Mouse (Mus musculus) kidney, embryonic 15.5 days (tissue): ENCODE data around the gene Usp3. TPM values are rescaled to one million over a fixed set of nuclear protein-coding genes. Genes with fewer than 3 reads are reported as not detected.

Experiments
- ATAC-seq: fragments of 200-750 bp; cut with Nextera tagmentation; replicated peaks from 2 replicates; pipeline ENCODE4 v1.8.0; 2017; ENCODE audit warnings: moderate TSS enrichment; ENCODE audit not compliant: low FRiP score
- H3K27ac ChIP-seq: fragments of 300-500 bp; sonication (generic); 2 replicates; pipeline ENCODE4 v1.5.1; 2015; ENCODE audit warnings: mild to moderate bottlenecking, inconsistent platforms
- H3K27me3 ChIP-seq: fragments of 300-500 bp; sonication (generic); 2 replicates; pipeline ENCODE4 v1.6.1; 2015; ENCODE audit warnings: inconsistent platforms
- H3K36me3 ChIP-seq: fragments of 300-500 bp; sonication (generic); 2 replicates; pipeline ENCODE4 v1.6.1; 2015; ENCODE audit warnings: inconsistent platforms
- H3K4me1 ChIP-seq: fragments of 300-500 bp; sonication (generic); 2 replicates; pipeline ENCODE4 v1.6.1; 2015; ENCODE audit warnings: inconsistent platforms
- H3K4me2 ChIP-seq: fragments of 300-500 bp; sonication (generic); 2 replicates; pipeline ENCODE4 v1.6.1; 2015; ENCODE audit warnings: moderate library complexity, mild to moderate bottlenecking, inconsistent platforms
- H3K4me3 ChIP-seq: fragments of 300-500 bp; sonication (generic); replicated peaks from 2 replicates; pipeline ENCODE4 v1.5.1; 2015; ENCODE audit warnings: mild to moderate bottlenecking, inconsistent platforms
- H3K9ac ChIP-seq: fragments of 300-500 bp; sonication (generic); 2 replicates; pipeline ENCODE4 v1.6.1; 2015; ENCODE audit warnings: mild to moderate bottlenecking, inconsistent platforms
- H3K9me3 ChIP-seq: fragments of 300-500 bp; sonication (generic); replicated peaks from 2 replicates; pipeline ENCODE4 v1.6.1; 2016; ENCODE audit warnings: inconsistent platforms
- WGBS: fragments of 180-500 bp; shearing (Covaris S2); methylation state at CpG from one replicate; pipeline ENCODE4 v1.1.7; 2015; ENCODE audit warnings: mixed read lengths; 5-methylcytosine and 5-hydroxymethylcytosine counted together
- polyA plus RNA-seq: library from polyadenylated mRNA; unstranded; fragments of >200 nt; fragmentation: Nextera tagmentation; extraction: Ambion mirVana; gene quantifications from 2 replicates; pipeline ENCODE4 v1.2.1, GENCODE M21; 2015

Gene Usp3
- polyA plus RNA-seq, 1 experiment from 2014 or later = 68.0 TPM

- no peaks in the 10 kb centered on the region for H3K27me3 ChIP-seq
- no peaks in the 10 kb centered on the region for H3K9me3 ChIP-seq
- peaks cover 9% of the 10 kb centered on the region; the same call in 1 of the 2 replicates for H3K4me1 ChIP-seq
- peaks cover 9% of the 10 kb centered on the region for H3K36me3 ChIP-seq
- no peak overlapping the region for H3K4me2 ChIP-seq
- no peak overlapping the region for H3K27ac ChIP-seq
- H3K9ac ChIP-seq = no peak overlapping the region
- 38% methylated on average over 2 of the region's 2 CpGs for WGBS
- no peak for ATAC-seq
- H3K4me3 ChIP-seq = no peak overlapping the region
Measured at GRCm38 (mm10) chr9:66560295-66560694, 32.6 kb downstream of the Usp3 start.

- Histone ChIP-seq H3K4me1 (peaks cover 9% of the 10 kb centered on the region; the same call in 1 of the 2 replicates), H3K36me3 (peaks cover 18% of the 10 kb centered on the region), H3K27me3 (no peaks in the 10 kb centered on the region), H3K4me3 (no peak overlapping the region), H3K4me2 (no peak overlapping the region), H3K9me3 (no peaks in the 10 kb centered on the region), H3K9ac (no peak overlapping the region), H3K27ac (peak overlapping the region; percentile 54)
- ATAC-seq = no peak
- WGBS = 98% methylated on average over 4 of the region's 4 CpGs
Measured at GRCm38 (mm10) chr9:66558971-66559370, 34.0 kb downstream of the Usp3 start.

- peaks cover 86% of the 10 kb centered on the region for H3K36me3 ChIP-seq
- H3K27ac ChIP-seq = no peak overlapping the region
- no peak overlapping the region for H3K4me3 ChIP-seq
- no peak overlapping the region for H3K9ac ChIP-seq
- WGBS = 92% methylated on average over 4 of the region's 4 CpGs
- no peak for ATAC-seq
- H3K4me1 ChIP-seq = no peaks in the 10 kb centered on the region
- no peaks in the 10 kb centered on the region for H3K9me3 ChIP-seq
- H3K27me3 ChIP-seq = no peaks in the 10 kb centered on the region
- H3K4me2 ChIP-seq = no peak overlapping the region
Measured at GRCm38 (mm10) chr9:66542785-66543184, 50.2 kb downstream of the Usp3 start.

GRCm38 (mm10) chr9:66521595-66521994 is 71.3 kb downstream of the Usp3 start:
- Histone ChIP-seq H3K27ac (no peak overlapping the region), H3K27me3 (no peaks in the 10 kb centered on the region), H3K36me3 (peaks cover 95% of the 10 kb centered on the region), H3K9me3 (no peaks in the 10 kb centered on the region), H3K4me3 (no peak overlapping the region), H3K4me2 (no peak overlapping the region), H3K4me1 (no peaks in the 10 kb centered on the region), H3K9ac (no peak overlapping the region)
- no peak for ATAC-seq
- 97% methylated on average over 3 of the region's 3 CpGs for WGBS

- Histone ChIP-seq H3K36me3 (peaks cover 93% of the 10 kb centered on the region), H3K9ac (no peak overlapping the region), H3K4me3 (no peak overlapping the region), H3K4me1 (no peaks in the 10 kb centered on the region), H3K27ac (no peak overlapping the region), H3K4me2 (no peak overlapping the region), H3K9me3 (no peaks in the 10 kb centered on the region), H3K27me3 (no peaks in the 10 kb centered on the region)
- no peak for ATAC-seq
- 91% methylated on average over 4 of the region's 4 CpGs for WGBS
Measured at GRCm38 (mm10) chr9:66520299-66520698, 72.6 kb downstream of the Usp3 start.

GRCm38 (mm10) chr9:66518901-66519300 is 74.0 kb downstream of the Usp3 start:
- Histone ChIP-seq H3K9ac (no peak overlapping the region), H3K4me1 (peaks cover 7% of the 10 kb centered on the region), H3K4me3 (no peak overlapping the region), H3K36me3 (peaks cover 88% of the 10 kb centered on the region), H3K27me3 (no peaks in the 10 kb centered on the region), H3K4me2 (no peak overlapping the region), H3K27ac (no peak overlapping the region), H3K9me3 (no peaks in the 10 kb centered on the region)
- WGBS = 71% methylated on average over 5 of the region's 5 CpGs
- no peak for ATAC-seq

GRCm38 (mm10) chr9:66518251-66518650 is 74.7 kb downstream of the Usp3 start:
- 83% methylated on average over 5 of the region's 5 CpGs for WGBS
- H3K9ac ChIP-seq = no peak overlapping the region
- no peak overlapping the region for H3K27ac ChIP-seq
- ATAC-seq = no peak
- no peaks in the 10 kb centered on the region for H3K27me3 ChIP-seq
- no peaks in the 10 kb centered on the region for H3K9me3 ChIP-seq
- H3K4me3 ChIP-seq = no peak overlapping the region
- H3K4me1 ChIP-seq = peaks cover 13% of the 10 kb centered on the region
- no peak overlapping the region for H3K4me2 ChIP-seq
- H3K36me3 ChIP-seq = peaks cover 83% of the 10 kb centered on the region

GRCm38 (mm10) chr9:66517746-66518145 is 75.2 kb downstream of the Usp3 start:
- H3K36me3 ChIP-seq = peaks cover 78% of the 10 kb centered on the region
- no peak overlapping the region for H3K9ac ChIP-seq
- no peaks in the 10 kb centered on the region for H3K9me3 ChIP-seq
- H3K27me3 ChIP-seq = no peaks in the 10 kb centered on the region
- H3K4me1 ChIP-seq = peaks cover 18% of the 10 kb centered on the region
- no peak overlapping the region for H3K27ac ChIP-seq
- ATAC-seq = no peak
- no peak overlapping the region for H3K4me2 ChIP-seq
- H3K4me3 ChIP-seq = no peak overlapping the region
- WGBS = 91% methylated on average over 10 of the region's 10 CpGs

GRCm38 (mm10) chr9:66516296-66516940 is 76.5 kb downstream of the Usp3 start:
- H3K4me2 ChIP-seq = no peak overlapping the region
- H3K9ac ChIP-seq = no peak overlapping the region
- peaks cover 65% of the 10 kb centered on the region for H3K36me3 ChIP-seq
- H3K27me3 ChIP-seq = no peaks in the 10 kb centered on the region
- no peak for ATAC-seq
- no peaks in the 10 kb centered on the region for H3K9me3 ChIP-seq
- H3K4me1 ChIP-seq = peaks cover 21% of the 10 kb centered on the region
- 86% methylated on average over 6 of the region's 6 CpGs for whole genome bisulfite sequencing
- no peak overlapping the region for H3K27ac ChIP-seq
- no peak overlapping the region for H3K4me3 ChIP-seq

GRCm38 (mm10) chr9:66515680-66516210 is 77.2 kb downstream of the Usp3 start:
- H3K9ac ChIP-seq = no peak overlapping the region
- peaks cover 61% of the 10 kb centered on the region for H3K36me3 ChIP-seq
- H3K27ac ChIP-seq = no peak overlapping the region
- WGBS = 92% methylated on average over 10 of the region's 10 CpGs
- no peak overlapping the region for H3K4me2 ChIP-seq
- H3K4me3 ChIP-seq = no peak overlapping the region
- no peaks in the 10 kb centered on the region for H3K27me3 ChIP-seq
- peaks cover 25% of the 10 kb centered on the region for H3K4me1 ChIP-seq
- H3K9me3 ChIP-seq = no peaks in the 10 kb centered on the region
- no peak for ATAC-seq

GRCm38 (mm10) chr9:66515115-66515514 is 77.8 kb downstream of the Usp3 start:
- 0 out of 2 replicates have a peak overlapping the region, but pooled peaks have one; percentile 100 for H3K27ac ChIP-seq
- H3K9me3 ChIP-seq = no peaks in the 10 kb centered on the region
- no peak for ATAC-seq
- no peak overlapping the region for H3K4me3 ChIP-seq
- WGBS = 74% methylated on average over 2 of the region's 2 CpGs
- H3K4me2 ChIP-seq = no peak overlapping the region
- H3K36me3 ChIP-seq = peaks cover 54% of the 10 kb centered on the region
- H3K27me3 ChIP-seq = no peaks in the 10 kb centered on the region
- H3K9ac ChIP-seq = no peak overlapping the region
- H3K4me1 ChIP-seq = peaks cover 31% of the 10 kb centered on the region

- peaks cover 31% of the 10 kb centered on the region for H3K4me1 ChIP-seq
- no peaks in the 10 kb centered on the region for H3K9me3 ChIP-seq
- H3K27me3 ChIP-seq = no peaks in the 10 kb centered on the region
- H3K9ac ChIP-seq = no peak within 1 kb of the TSS
- H3K27ac ChIP-seq = peak within 1 kb of the TSS; percentile 100
- WGBS = 63% methylated on average over 17 of the region's 17 CpGs
- H3K4me2 ChIP-seq = no peak within 1 kb of the TSS
- peaks cover 51% of the 10 kb centered on the region for H3K36me3 ChIP-seq
- no peak for ATAC-seq
- no peak within 1 kb of the TSS for H3K4me3 ChIP-seq
Measured at GRCm38 (mm10) chr9:66514256-66514770, 78.6 kb downstream of the Usp3 start, which contains the start of gene Fbxl22. Gene Fbxl22 (minus strand): TSS chr9:66514593.
